Mouse (Mus musculus) midbrain, embryonic 11.5 days (tissue): ENCODE measurements around the gene Rnf40. TPM values are rescaled to one million over a fixed set of nuclear protein-coding genes. Genes with fewer than 3 reads are reported as not detected.
A peak's percentile ranks its signal among the peaks of the same experiment; 100 is the strongest.
"Not testable (repeated sequence)": the region's sequence is repeated elsewhere in the genome, so short reads cannot be mapped to it uniquely, and the experiment has no call there.

ENCODE experiments used
- ATAC-seq: fragments of 200-750 bp; cut with Nextera tagmentation; 2 replicates; pipeline ENCODE4 v1.8.0; 2017; ENCODE audit warnings: moderate TSS enrichment, moderate library complexity; ENCODE audit not compliant: low FRiP score
- DNase-seq: peaks from one replicate; pipeline ENCODE4 v3.0.0; 2015; ENCODE audit warnings: low spot score; ENCODE audit errors: missing footprints
- H3K27ac ChIP-seq: fragments of 300-500 bp; sonication (generic); 2 replicates; pipeline ENCODE4 v1.5.1; 2014; ENCODE audit warnings: low read depth, low read length
- H3K27me3 ChIP-seq: fragments of 300-500 bp; sonication (generic); 2 replicates; pipeline ENCODE4 v1.6.1; 2014; ENCODE audit warnings: mild to moderate bottlenecking, low read length, moderate library complexity, mixed read lengths; ENCODE audit not compliant: control insufficient read depth, insufficient read depth
- H3K36me3 ChIP-seq: fragments of 300-500 bp; sonication (generic); 2 replicates; pipeline ENCODE4 v1.6.1; 2014; ENCODE audit warnings: mild to moderate bottlenecking, low read length, moderate library complexity, mixed read lengths; ENCODE audit not compliant: control insufficient read depth, insufficient read depth
- H3K4me1 ChIP-seq: fragments of 300-500 bp; sonication (generic); 2 replicates; pipeline ENCODE4 v1.6.1; 2014; ENCODE audit warnings: low read length; ENCODE audit not compliant: control insufficient read depth, insufficient read depth
- H3K4me2 ChIP-seq: fragments of 300-500 bp; sonication (generic); 2 replicates; pipeline ENCODE4 v1.6.1; 2014; ENCODE audit warnings: mild to moderate bottlenecking, moderate library complexity
- H3K4me3 ChIP-seq: fragments of 300-500 bp; sonication (generic); 2 replicates; pipeline ENCODE4 v1.5.1; 2014; ENCODE audit warnings: low read depth, low read length
- H3K9ac ChIP-seq: fragments of 300-500 bp; sonication (generic); 2 replicates; pipeline ENCODE4 v1.6.1; 2014; ENCODE audit warnings: low read length
- H3K9me3 ChIP-seq: fragments of 300-500 bp; sonication (generic); 2 replicates; pipeline ENCODE4 v1.6.1; 2016; ENCODE audit warnings: low read length; ENCODE audit not compliant: control insufficient read depth
- WGBS: fragments of 180-500 bp; shearing (Covaris S2); extraction: QIAGEN DNeasy Blood & Tissue Kit; methylation state at CpG from one replicate; pipeline ENCODE4 v1.1.7; 2014; 5-methylcytosine and 5-hydroxymethylcytosine counted together
- polyA plus RNA-seq: library from polyadenylated mRNA; unstranded; fragments of >200 nt; fragmentation: Nextera tagmentation; extraction: Ambion mirVana; gene quantifications from 2 replicates; pipeline ENCODE4 v1.2.1, GENCODE M21; 2014

The Rnf40 gene
- polyA plus RNA-seq, 1 experiment from 2014 or later: 39.2 TPM

DNA sequence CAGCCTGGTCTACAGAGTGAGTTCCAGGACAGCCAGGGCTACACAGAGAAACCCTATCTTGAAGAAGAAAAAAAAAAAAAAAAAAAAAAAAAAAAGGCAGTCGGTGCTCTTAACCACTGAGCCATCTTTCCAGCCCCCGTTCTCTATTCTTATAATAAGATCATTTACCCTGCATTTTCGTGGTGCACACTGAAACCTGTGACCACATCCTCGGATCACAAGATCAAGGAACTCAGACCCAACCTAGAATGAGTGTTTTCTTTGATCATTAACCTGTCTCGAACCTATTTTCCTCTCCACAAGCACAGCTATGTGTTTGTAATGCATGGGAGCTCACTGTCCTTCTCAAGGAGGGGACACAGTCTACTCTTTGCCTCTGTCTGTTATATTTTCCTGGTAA is 40.1 kb downstream of the Rnf40 start:
- DNase-seq (no peak), ATAC-seq (no peak)
- Histone ChIP-seq H3K27ac (no peak overlapping the region), H3K9ac (no peak overlapping the region), H3K4me2 (no peak overlapping the region), H3K9me3 (no peaks in the 10 kb centered on the region), H3K4me3 (no peak overlapping the region), H3K27me3 (no peaks in the 10 kb centered on the region), H3K4me1 (no peaks in the 10 kb centered on the region), H3K36me3 (no peaks in the 10 kb centered on the region)
- WGBS: 84% methylated on average over 5 of the region's 5 CpGs

DNA sequence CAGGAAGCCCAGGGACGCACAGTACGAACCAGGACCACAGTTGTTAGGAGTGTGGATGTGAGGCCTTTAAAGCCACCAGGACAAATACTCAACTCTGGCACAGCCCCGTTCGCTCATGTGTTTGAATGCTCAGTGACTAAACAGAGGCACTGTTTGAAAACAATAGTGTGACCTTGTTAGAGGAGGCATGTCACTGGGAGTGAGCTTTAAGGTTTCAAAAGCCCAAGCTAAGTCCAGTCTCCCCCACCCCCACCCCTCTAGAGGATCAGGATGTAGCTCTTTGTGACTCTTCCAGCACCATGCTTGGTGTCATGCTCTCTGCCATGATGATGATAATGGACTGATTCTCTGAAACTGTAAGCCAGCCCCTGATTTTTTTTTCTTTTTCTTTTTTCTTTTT is 42.8 kb downstream of the Rnf40 start:
- Histone ChIP-seq H3K27me3 (no peaks in the 10 kb centered on the region), H3K9ac (no peak overlapping the region), H3K27ac (no peak overlapping the region), H3K4me1 (no peaks in the 10 kb centered on the region), H3K4me3 (no peak overlapping the region), H3K4me2 (no peak overlapping the region), H3K9me3 (no peaks in the 10 kb centered on the region), H3K36me3 (no peaks in the 10 kb centered on the region)
- ATAC-seq: no peak
- no peak for DNase-seq
- 78% methylated on average over 4 of the region's 4 CpGs for WGBS

DNA sequence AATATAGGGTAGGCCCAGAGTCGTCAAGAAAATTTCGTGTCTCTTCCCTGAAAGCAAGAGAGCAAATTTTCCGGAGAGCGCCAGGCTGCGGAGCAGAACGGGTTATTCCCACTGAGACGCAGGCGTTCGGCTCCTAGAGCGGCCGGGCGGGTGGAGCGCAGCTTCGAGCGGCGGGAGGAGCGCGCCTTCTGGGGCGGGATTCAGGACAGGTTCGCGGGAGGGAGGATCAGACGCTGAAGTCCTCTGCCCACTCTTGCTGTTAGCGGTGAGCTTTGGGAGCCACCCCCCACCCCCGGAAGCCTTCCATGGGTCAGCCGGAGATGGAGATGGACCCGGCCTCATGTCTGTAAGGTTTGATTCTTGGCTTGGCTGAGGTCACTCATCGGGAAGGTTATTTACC is 48.4 kb downstream of the Rnf40 start:
- Histone ChIP-seq H3K27me3 (no peaks in the 10 kb centered on the region), H3K9me3 (no peaks in the 10 kb centered on the region), H3K27ac (no peak overlapping the region), H3K4me1 (no peaks in the 10 kb centered on the region), H3K9ac (peak overlapping the region; percentile 71), H3K4me3 (peak overlapping the region; percentile 45), H3K36me3 (no peaks in the 10 kb centered on the region), H3K4me2 (peak overlapping the region; percentile 64)
- DNase-seq: peak; percentile 95
- ATAC-seq: peak; percentile 58; the same call in 1 of the 2 replicates
- WGBS: 0% methylated on average over 27 of the region's 27 CpGs

DNA sequence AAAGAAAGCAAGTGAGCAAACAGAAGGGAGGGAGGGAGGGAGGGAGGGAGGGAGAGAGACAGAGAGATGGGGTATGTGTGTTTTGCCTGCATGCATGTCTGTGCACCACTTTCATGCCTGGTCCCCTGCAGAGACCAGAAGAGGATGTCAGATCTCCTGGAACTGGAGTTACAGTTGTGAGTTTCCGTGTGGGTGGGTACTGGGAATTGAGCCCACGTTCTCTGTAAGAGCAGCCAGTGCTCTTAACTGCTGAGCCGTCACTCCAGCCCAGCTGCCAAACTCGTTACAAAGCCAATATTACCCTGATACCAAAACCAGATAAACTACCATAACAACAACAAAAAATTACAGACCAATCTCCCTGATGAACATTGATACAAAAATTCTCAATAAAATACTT is 52.7 kb downstream of the Rnf40 start:
- Histone ChIP-seq H3K4me1 (no peaks in the 10 kb centered on the region), H3K9me3 (no peaks in the 10 kb centered on the region), H3K27ac (no peak overlapping the region), H3K4me2 (no peak overlapping the region), H3K27me3 (no peaks in the 10 kb centered on the region), H3K4me3 (no peak overlapping the region), H3K36me3 (no peaks in the 10 kb centered on the region), H3K9ac (no peak overlapping the region)
- 65% methylated on average over 4 of the region's 4 CpGs for whole genome bisulfite sequencing
- DNase-seq (no peak), ATAC-seq (no peak)

DNA sequence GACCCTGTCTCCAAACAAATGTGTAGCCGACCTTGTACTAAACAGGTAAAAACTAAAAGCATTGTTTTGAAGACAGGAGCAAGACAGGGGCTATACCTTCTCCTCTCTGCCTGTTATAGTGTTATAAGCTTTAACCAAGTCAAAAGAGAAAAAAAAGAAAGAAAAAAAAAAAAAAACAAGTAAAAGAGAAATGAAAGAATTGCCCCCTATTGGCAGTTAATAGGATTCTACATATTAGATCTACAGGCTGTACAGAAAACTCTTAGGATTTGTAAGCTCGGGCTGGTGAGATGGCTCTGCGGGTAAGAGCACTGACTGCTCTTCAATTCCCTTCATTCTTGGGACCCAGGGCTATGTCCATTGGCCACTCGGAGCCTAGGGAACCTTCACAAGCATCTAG is 53.7 kb downstream of the Rnf40 start:
- no peak overlapping the region for H3K4me3 ChIP-seq
- no peaks in the 10 kb centered on the region for H3K4me1 ChIP-seq
- no peak overlapping the region for H3K4me2 ChIP-seq
- ATAC-seq: no peak
- no peak overlapping the region for H3K27ac ChIP-seq
- DNase-seq: no peak
- no peak overlapping the region for H3K9ac ChIP-seq
- H3K9me3 ChIP-seq: no peaks in the 10 kb centered on the region
- H3K36me3 ChIP-seq: no peaks in the 10 kb centered on the region
- H3K27me3 ChIP-seq: no peaks in the 10 kb centered on the region
- WGBS: 69% methylated on average over 4 of the region's 4 CpGs

DNA sequence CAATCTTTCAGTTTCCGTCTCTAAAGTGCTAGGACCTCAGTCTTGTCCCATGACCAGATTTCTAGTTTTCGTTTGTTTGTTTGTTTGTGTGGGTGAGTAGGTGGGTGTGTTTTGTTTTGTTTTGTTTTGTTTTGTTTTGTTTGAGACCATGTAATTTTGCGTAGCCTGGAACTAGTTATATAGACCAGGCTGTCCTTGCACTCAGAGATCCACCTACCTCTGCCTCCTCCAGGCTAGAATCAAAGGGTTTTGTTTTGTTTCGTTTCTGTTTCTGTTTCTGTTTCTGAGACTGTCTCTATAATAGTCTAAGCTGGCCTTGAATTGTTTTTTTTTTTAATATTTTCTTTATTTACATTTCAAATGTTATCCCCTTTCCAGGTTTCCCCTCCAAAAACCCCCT is 57.8 kb downstream of the Rnf40 start:
- Histone ChIP-seq H3K4me1 (no peaks in the 10 kb centered on the region), H3K27me3 (no peaks in the 10 kb centered on the region), H3K9ac (no peak overlapping the region), H3K27ac (no peak overlapping the region), H3K4me3 (no peak overlapping the region), H3K4me2 (no peak overlapping the region), H3K9me3 (no peaks in the 10 kb centered on the region), H3K36me3 (no peaks in the 10 kb centered on the region)
- 85% methylated on average over 4 of the region's 4 CpGs for WGBS
- DNase-seq (no peak), ATAC-seq (no peak)

DNA sequence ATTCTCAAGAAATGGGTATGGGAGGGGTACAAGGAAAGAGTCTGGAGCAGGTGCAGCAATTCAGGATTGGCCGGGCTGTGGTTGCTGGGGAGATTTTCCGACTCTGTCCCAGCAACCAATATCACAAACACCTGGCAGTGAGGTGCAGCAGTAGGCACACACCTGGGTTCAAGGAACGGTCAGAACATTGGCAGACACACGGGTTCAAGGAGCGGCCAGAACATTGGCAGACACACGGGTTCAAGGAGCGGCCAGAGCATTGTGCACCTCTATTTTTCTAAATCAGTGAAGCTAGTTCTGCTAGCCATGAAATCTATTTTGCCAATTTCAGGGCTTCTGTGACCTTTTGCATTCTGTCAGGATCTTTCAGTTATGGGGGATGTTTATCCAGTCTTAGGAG is 59.0 kb downstream of the Rnf40 start:
- DNase-seq, H3K4me1 ChIP-seq, H3K36me3 ChIP-seq, ATAC-seq, H3K9me3 ChIP-seq, H3K9ac ChIP-seq, H3K27me3 ChIP-seq, H3K4me3 ChIP-seq, H3K27ac ChIP-seq, H3K4me2 ChIP-seq: not testable (repeated sequence)
- 90% methylated on average over 7 of the region's 7 CpGs for WGBS

DNA sequence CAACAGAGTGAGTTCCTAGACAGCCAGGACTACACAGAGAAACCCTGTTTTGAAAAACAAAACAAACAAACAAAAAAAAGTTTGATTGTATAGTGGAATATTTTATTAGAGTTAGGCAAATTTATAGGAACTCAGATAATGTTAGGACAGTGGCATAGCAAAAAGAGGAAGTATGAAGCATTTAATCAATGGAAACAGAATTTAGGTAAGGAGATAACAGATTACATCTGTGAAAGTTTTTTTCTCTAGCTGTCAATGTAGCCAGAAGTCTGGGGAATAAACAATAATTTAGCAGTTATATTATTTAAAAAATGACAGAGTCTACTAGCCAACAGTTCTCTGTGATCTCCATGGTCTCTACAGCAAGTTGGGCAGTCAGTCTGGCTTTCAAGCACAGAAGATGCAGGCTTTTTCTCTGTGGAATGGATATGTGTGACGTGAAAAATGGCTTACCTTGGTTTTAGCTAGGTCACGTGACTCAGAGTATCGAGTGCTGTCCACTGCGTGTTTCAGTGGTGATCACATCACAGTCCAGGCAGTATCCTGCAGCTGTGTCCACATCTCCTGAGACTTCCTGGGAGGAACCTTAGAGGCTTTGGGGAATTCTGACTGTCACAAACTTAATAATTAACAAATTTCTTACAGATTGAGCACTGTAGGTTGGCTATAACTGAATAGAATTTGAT is 60.1 kb downstream of the Rnf40 start:
- Histone ChIP-seq H3K4me1 (no peaks in the 10 kb centered on the region), H3K4me2 (no peak overlapping the region), H3K9me3 (no peaks in the 10 kb centered on the region), H3K27me3 (no peaks in the 10 kb centered on the region), H3K27ac (no peak overlapping the region), H3K4me3 (no peak overlapping the region), H3K36me3 (no peaks in the 10 kb centered on the region), H3K9ac (no peak overlapping the region)
- 91% methylated on average over 4 of the region's 4 CpGs for WGBS
- DNase-seq (no peak), ATAC-seq (no peak)

DNA sequence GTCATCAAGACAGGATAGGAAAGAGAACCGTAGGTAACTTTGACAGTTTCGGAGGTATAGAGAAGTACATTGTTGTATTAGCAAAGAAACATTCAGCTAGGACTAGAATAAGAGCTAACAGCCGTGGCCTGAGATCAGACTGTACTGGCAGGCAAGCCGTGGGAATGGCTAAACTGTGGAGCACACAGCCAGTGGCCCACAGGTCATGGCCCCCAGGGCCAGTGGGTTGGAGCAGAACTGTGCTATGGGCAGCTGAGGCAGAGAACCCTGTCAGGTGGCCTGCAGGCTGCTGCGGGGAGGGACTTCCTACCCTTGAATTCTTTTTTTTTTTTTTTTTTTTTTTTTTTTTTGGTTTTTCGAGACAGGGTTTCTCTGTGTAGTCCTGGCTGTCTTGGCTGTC is 60.6 kb downstream of the Rnf40 start:
- Histone ChIP-seq H3K27ac (no peak overlapping the region), H3K36me3 (no peaks in the 10 kb centered on the region)
- WGBS: 86% methylated on average over 6 of the region's 6 CpGs

More for the DNA sequence above, 60.6 kb downstream of the Rnf40 start:
- no peak for DNase-seq
- no peak overlapping the region for H3K9ac ChIP-seq
- no peaks in the 10 kb centered on the region for H3K9me3 ChIP-seq
- ATAC-seq: no peak
- H3K4me3 ChIP-seq: no peak overlapping the region
- no peaks in the 10 kb centered on the region for H3K27me3 ChIP-seq
- H3K4me2 ChIP-seq: no peak overlapping the region
- H3K4me1 ChIP-seq: no peaks in the 10 kb centered on the region
